Mouse (Mus musculus): ENCODE data around the gene Akr1c19.
"Not testable (repeated sequence)": the region's sequence is repeated elsewhere in the genome, so short reads cannot be mapped to it uniquely, and the experiment has no call there.

Akr1c19 gene

GRCm38 (mm10) chr13:4228441-4228840, at the start of gene Akr1c19:
TSS of gene Akr1c19 (plus strand) at chr13:4228700.
- no peak for DNase-seq (ENCODE audit: low spot score in 2 of 2)

GRCm38 (mm10) chr13:4181321-4181720, 47.2 kb upstream of the Akr1c19 start:
- not testable (repeated sequence) for DNase-seq (ENCODE audit: low spot score in 2 of 2)

- no peak for DNase-seq (ENCODE audit: low spot score in 2 of 2)
Observed at GRCm38 (mm10) chr13:4183116-4183515, 45.4 kb upstream of the Akr1c19 start.

- not testable (repeated sequence) for DNase-seq (ENCODE audit: low spot score in 2 of 2)
Observed at GRCm38 (mm10) chr13:4186641-4187411, 41.7 kb upstream of the Akr1c19 start.

DNA sequence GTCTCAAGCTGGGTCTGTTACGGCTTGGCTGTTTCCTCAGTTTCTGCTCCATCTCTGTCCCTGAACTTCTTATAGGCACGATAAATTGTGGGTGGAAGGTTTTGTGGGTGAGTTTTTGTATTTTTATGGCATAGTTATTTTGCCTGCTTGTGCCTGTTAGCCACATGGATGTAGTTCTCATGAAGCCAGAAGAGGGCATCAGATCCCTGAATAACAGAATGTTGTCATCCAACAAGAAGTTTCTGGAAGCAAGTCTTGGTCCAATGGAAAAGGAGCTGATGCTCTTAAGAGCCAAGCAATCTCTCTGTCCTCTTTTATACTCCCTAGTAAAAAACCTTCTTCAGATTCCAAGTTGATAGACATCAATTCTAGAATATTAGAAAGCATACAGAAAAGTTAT, 40.3 kb upstream of the Akr1c19 start:
- DNase-seq (ENCODE audit: low spot score in 2 of 2) = no peak

DNA sequence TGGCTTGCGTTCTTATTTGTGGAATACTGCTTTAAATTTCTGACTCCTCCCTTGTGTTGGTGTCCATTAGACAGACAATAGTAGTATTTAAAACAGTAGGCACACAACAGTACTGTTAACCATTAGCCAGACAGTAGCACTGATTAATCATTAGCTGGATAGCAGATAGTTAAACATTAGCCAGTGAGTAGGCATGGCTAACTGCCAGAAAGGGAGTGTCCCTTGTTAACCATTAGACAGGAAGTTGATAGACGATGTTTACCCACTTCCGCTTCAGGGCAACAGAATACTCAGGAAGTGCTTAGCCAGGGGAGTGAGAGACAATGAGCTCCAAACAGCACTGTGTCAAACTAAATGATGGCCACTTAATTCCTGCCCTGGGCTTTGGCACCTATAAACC, 37.6 kb upstream of the Akr1c19 start, which contains the start of gene Akr1c13:
Gene Akr1c13, plus strand, starts transcription at position 247 of the 400 bp plus-strand sequence.
- no peak for DNase-seq (ENCODE audit: low spot score in 2 of 2)

DNA sequence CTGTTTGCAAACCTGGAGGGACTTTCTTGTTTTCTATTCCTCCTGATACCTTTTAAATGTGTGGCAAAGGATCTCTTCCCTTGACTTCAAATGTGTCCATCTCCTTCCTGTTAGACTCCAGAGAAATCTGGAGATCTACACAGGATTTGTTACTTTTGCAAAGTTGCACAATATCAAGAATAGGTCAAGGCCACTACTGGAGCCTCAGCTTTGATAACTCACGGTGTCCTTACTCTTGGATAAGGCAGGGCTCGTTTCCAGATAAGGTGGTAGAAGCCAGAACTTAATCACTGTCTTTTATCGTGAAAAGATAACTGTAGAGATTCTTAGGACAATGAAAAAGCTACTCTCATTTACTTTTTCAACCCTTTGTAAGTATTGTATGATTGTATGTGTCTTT, 36.0 kb upstream of the Akr1c19 start:
- DNase-seq (ENCODE audit: low spot score in 2 of 2) = no peak

DNA sequence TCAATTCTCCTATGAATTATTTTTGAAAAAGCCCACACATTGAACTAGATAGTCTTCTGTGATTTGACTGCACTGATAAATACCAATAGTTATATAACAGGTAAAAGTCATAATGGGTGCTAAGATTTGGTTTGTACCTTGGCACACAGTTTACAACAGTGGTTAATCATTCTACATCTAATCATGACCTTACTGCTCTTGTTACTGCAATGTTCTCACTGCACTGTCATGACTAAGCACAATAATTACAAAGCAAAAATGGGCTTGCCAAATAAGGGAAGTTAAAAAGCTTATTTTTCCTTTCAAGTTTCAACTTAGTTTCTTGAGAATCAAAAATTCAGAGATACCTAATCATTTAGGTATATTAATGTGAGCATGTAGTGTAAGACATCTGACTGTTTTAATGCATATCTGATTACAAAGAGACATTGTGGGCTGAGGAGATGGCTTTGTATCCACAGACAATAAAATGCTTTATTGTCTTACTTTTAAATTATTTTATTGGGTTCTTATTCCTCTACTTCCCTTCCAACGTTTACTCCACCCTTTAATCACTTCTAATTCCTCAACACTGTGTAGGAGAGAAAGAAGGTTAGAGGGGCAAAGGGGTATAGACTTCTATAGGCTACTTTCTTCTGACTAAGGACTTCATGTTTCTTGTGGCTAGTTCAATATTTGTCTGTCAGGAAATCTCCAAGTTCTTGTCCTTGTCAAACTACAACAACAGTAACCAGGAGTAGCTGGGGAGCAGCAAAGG, 22.2 kb upstream of the Akr1c19 start:
- no peak for DNase-seq (ENCODE audit: low spot score in 2 of 2)

GRCm38 (mm10) chr13:4211560-4212299, 16.8 kb upstream of the Akr1c19 start:
- DNase-seq (ENCODE audit: low spot score in 2 of 2) = no peak

- DNase-seq (ENCODE audit: low spot score in 2 of 2) = no peak
Observed at GRCm38 (mm10) chr13:4212309-4212708, 16.2 kb upstream of the Akr1c19 start.

DNA sequence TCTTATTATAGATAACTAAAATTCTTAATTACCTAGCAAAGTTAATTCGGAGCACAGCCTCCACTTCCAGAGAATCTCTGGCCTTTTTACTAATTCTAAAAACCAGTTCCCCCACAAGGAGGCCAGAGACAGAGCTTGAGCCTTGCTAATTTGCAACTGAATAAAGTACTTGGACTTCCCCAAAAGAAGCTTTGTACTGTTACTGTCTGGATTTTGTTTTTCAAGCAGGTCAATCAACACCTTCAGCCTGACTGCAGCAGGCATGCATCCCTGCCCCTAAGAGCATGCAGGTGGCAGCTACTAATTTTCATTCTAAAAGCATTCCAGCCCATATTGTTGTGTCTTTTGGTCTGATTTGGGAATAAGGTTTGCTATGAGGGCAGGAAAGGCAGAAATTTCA, 13.0 kb upstream of the Akr1c19 start:
- not testable (repeated sequence) for DNase-seq (ENCODE audit: low spot score in 2 of 2)

DNA sequence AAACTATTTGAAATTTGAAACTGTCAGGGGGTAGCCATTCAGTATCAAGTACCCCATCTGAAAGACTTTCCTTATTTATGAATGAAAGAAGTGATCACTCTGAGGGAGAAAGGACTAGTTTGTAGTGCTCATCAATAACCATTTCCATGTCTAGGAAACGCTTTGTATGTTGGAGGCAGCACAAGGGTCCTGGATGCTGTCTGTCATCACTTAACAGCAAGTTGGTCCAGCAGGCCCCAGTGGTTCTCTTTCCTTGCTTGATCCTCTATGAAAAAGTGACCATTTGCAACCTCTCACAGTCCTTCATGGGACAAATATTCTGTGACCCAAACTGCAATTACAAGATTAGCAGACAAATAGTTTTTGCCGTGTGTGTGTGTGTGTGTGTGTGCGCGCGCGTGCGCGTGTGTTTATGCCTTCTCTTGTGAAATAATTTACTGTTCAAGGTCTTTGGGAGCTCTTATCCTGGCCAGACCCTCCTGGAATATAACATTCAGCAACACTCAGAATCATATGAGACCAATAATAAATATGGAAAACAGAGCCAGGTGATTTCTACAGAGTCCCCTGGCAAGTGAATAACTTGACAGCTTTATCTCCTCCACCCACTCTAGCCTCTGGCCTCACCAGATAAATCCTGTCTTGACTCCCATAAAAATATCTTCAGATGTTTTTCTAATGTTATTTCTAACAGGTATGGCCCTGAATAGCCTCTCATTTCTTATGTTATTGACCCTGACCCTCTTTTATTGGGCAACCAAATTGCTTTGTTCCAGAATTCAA, 2.5 kb downstream of the Akr1c19 start:
- DNase-seq (ENCODE audit: low spot score in 2 of 2) = no peak

GRCm38 (mm10) chr13:4233135-4233534, 4.6 kb downstream of the Akr1c19 start:
- no peak for DNase-seq (ENCODE audit: low spot score in 2 of 2)

DNA sequence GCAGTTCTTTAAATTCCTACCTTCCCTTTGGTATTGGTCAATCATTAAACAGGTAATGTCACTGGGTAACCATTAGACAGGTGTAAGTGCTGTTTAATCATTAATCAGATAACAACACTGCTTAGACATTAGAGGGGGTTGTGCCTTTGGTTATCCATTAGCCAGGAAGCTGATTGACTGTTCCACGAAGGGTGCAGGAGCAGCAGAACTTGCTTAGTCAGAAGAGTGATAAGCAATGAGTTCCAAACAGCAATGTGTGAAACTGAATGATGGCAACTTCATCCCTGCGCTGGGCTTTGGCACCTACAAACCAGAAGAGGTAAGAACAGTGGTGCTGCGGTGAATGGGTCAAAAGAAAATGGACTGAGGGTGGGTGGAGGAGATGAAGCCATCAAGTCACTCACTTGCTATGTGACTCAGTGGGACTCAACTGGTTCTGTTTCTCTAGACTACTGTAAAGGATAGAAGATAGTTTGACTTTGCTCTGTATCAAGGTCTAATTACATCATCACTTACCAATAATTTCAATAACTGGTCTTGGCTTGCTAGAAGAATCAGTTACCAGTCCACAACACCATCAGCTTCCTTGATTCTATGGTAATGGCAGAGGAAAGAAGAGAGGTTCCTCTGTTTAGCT, 5.2 kb downstream of the Akr1c19 start:
- DNase-seq (ENCODE audit: low spot score in 2 of 2) = no peak

- DNase-seq (ENCODE audit: low spot score in 2 of 2) = no peak
Observed at GRCm38 (mm10) chr13:4244861-4245559, 16.5 kb downstream of the Akr1c19 start.

DNA sequence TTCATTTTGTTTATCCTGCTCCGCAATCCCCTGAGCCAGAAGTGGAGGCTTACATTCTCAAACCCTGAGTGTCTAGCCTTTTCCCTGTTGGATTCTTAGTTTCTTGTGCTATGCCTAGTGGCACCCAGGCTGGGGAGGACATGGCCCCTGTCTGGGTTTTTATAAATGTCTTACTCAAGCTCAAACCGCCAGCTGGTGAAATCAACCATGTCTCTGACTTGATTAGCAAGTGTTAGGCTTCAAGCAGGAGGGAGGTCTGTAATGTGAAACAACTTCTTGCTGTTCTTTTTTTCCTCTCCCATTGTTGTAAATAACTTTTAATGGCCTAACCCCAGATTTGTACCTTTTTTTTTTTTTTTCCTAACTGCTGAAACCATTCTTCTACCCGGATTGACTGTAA, 20.8 kb downstream of the Akr1c19 start:
- DNase-seq (ENCODE audit: low spot score in 2 of 2) = no peak

DNA sequence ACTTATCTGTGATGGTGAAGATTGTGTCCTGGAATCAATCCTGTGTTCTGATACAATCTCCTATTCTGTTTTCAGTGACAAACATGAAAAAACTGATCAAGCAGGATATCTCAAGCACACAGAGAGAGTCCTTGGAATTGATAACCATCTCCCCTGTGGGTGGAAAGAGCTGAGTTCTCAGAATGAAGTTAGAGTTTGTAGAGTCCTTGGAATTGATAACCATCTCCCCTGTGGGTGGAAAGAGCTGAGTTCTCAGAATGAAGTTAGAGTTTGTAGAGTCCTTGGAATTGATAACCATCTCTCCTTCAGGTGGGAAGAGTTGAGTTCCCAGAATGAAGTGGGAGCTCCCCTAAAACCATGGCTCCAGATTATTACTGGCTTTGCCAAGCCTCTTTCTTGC, 28.4 kb downstream of the Akr1c19 start:
- DNase-seq (ENCODE audit: low spot score in 2 of 2) = not testable (repeated sequence)

DNA sequence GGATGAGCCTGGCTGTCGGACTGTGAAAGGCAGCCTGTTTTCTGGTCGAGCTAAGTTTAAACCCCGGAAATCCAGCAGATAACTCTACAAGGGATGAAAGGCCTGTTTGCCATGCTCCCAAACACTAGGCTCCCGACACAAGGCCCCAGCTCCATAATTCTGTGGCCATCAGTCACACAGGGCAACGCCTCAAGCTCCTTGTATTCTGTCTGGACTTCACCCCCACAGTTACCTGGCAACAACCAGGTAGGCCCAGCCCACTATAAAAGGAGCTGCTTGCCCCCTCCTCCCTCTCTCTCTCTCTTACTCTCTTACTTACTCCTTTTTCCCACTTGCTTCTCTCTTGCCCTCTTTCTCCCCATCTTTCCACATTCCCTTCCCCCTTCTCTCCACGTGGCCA, 28.8 kb downstream of the Akr1c19 start:
- DNase-seq (ENCODE audit: low spot score in 2 of 2) = no peak

- DNase-seq (ENCODE audit: low spot score in 2 of 2) = no peak
Observed at GRCm38 (mm10) chr13:4264612-4265011, 36.1 kb downstream of the Akr1c19 start.

DNA sequence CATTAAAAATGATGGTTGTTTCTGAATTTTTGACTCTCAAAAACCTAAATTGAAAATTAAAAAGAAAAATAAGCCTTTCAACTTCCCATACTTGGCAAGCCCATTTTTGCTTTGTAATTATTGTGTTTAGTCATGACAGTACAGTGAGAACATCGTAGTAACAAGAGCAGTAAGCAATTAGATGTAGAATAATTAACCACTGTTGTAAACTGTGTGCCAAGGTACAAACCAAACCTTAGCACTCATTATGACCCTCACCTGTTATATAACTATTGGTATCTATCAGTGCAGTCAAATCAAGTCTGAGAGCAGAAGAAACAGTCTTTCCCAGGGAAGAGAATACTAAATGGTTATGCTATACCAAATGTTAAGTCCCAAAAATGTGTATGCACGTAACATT, 36.5 kb downstream of the Akr1c19 start:
- DNase-seq (ENCODE audit: low spot score in 2 of 2) = no peak
